Mouse (Mus musculus): Measurements from ENCODE around the gene Thrb.

Gene Thrb

DNA sequence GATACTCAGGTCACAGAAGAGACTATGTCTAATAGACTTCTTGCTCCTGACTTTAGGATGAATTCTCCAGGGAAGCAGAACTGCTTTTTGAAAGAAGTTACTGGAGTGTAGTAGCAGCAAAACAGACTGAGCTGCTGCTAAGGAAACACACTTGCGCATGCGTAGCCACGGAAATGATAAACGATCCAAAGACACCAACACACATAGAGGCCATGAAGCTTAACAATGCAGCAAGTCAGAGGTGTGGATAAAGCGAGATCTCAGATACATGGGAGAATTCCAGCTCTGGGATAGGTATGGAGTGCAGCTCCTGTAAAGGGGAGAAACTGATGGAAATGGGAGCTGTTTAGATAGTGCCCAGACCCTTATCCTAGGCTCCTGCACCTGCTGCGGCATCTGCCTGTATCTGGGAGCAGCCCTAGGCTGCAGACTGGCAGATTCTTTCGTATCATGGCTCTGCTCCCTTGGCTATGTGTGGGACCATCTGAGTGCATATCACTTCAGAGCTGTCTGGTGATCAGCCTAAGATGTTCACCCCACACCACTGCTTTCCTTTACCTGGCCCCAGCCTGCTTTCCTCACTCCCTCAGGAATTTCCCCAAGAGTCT lies 53.3 kb downstream of the Thrb start:
- DNase-seq (ENCODE audit: low spot score): no peak

DNA sequence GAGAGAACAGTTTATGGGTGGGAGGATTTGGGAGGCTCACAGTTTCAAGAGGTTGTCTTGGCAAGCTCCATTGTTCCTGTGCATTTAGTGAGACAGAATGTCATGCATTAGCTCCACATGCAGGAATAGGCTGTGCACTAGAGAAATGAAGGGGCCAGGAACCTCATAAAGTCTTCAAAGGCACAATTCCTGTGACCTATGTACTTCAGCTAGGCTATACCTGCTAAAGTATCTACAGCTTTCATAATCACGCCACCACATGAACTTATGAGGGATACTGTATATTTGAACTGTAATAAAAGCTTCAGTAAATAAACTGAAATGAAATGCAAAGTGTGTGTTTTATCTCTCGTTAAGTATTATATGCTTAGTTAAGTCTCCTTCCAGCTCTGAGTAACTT lies 59.4 kb downstream of the Thrb start:
- no peak for DNase-seq (ENCODE audit: low spot score)

DNA sequence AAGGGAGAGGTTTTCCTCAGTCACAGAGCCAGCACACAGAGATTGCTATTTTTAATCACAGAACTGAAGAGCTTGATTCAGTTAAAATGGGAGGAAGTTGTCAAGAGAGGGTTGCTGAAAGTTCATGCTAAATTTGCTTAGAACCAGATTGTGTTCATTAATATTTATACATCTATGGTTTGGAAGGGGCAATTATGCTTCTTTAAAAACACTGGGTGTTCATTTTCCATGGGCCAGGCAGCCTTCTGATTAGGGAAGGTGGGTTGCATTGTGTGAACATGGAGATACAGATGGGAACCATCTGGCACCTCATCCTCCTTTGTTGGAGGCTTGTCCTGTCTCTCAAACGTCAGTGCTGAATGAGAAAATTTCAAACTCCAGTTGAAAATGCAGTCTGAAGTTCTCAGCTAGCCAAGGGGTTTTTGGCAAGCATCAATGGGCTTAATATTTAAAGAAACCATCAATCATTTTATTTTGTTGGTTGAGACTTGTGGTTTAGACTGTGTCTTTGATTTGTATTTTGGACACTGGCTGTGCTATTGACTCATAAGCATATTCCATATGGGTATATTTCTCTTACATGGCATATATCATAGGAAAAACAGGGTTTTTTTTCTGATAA lies 62.9 kb downstream of the Thrb start:
- no peak for DNase-seq (ENCODE audit: low spot score)

DNA sequence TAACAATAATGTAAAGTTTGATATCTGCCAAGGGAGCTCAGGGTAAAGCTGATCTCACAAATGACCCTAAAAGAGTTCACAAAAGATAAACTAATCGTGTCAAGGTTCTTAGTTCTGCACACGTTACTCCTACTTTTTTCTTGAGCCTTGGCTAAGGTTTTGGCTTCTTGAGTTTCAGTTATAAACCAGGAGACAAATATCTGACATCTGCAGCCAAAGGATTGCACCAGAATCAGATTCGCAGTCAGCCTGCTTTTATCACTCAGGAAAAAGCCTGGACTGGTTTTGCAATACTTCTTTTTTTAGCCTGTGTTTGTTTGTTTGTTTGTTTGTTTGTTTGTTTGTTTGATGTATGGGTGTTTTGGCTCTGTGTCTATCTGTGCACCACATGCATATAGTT lies 64.5 kb downstream of the Thrb start:
- no peak for DNase-seq (ENCODE audit: low spot score)

DNA sequence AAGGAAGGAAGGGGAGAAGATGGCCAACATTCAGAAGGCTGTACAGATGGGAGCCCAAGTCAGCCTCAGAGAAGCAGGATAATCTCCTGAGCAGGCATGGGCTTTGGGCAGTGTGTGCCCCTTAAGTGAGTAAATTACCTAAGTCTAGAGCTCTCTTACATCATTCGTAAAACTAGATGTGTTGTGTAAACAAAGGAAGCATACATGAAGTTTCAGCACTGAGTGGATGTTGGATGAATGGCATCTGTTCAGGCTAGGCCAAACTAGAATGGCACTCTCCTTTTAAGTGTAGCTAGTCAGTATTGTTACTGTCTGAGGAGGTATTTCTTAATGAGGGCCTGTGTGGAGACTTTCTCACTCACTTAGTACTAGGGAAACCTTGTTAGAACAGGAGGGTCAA lies 66.8 kb downstream of the Thrb start:
- no peak for DNase-seq (ENCODE audit: low spot score)

DNA sequence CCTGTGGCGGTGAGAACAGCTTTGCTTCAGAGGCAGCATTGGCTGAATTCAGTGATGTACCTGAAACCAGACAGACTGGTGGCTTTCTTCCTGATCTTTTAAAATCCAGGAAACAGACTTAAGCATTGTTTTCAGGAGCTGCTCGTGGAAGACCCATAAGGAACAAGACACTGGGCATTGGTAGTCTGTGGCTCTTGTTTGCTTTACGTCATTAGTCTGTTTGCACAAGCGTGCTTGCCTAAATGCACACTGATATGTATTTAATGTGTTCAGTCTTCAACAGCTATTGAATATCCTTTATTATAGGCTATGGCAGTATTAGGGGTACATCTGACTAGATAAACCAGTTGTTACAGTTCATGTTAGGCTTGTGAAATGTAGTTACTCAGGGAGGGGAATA lies 67.8 kb downstream of the Thrb start:
- no peak for DNase-seq (ENCODE audit: low spot score)

DNA sequence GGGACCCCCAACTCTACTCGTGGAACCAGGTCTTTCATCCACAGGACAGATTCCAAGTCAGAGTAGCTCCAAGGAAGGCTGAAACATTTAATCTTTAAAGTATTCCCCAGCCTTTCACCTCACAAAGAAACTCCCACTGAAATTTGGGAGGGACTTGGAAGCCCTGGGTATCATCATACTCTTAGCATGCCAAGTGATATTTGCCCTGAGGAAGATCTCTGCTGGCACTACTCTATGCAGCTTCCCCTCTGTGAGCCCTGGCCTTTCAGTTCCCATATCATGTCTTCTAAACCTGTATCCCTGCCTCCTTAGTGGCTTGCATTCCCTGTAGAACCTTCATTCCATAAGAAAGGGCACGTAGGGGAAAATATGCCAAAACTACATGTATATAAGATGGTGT lies 68.8 kb downstream of the Thrb start:
- DNase-seq (ENCODE audit: low spot score): no peak

DNA sequence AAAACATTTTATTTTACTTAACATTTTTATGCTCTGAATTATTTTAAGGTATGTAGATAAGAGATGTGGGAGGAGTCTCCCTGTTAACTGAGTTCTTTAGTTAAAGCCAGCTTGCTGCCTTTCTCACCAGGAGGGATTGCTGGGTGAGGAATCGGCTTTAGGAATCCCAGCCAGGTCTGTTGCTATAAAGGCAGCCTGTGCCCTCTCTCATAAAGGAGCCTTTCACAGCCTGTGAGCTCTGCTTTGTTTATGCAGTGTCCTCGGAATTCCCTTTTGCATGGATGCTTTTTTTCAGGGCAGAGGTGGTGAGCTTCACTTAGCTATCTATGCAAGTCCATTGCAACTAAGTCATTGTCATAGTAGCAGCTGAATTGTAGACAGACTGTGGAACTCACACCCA lies 71.0 kb downstream of the Thrb start:
- no peak for DNase-seq (ENCODE audit: low spot score)

DNA sequence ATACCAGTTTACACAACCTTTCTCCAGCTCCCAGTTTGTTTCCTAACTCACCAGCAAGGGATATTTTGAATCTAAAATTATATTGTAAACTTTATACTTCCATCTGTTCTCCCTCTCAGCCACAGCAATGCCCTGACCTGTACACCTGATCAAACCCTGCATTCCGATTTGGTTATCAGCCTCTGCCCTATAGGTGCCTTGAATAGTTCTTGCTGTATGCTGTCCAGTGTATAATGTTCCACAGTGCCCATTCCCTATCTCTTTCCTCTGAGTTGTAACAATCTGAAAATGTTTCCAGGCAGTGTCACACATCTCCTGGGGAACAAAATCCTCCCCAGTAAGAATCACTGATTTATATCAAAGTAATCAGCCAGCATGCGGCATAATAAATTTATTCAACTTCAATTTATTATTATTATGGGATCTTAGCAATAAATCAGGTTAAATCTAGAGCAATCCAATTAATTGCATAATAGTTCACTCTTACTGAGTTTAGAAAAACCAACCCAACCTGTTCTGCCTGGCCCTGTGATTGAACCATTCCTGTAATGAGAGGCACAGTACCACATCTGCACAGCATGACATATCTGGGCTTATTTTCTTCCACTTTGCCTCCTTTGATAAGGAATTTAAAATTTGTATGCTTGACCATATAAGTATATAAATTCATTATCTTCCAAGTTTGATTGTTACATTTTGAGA lies 73.2 kb downstream of the Thrb start:
- DNase-seq (ENCODE audit: low spot score): no peak

DNA sequence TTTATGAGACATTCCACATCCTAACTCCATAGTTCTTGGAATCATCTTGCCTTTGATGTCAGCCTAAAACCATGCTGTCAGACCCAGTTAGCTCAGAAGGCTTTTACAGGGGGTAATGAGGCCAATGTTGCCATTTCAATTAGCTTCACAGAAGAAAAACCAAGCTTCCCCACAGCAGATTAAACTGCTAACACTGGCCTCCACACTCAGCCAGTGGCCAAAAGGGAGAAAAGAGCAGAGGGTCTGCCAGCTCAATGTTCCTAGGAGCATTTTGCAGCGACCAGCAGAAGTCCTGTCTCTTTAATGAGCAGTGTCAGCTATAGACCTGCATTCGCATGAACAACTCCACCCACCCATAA lies 73.7 kb downstream of the Thrb start:
- no peak for DNase-seq (ENCODE audit: low spot score)

DNA sequence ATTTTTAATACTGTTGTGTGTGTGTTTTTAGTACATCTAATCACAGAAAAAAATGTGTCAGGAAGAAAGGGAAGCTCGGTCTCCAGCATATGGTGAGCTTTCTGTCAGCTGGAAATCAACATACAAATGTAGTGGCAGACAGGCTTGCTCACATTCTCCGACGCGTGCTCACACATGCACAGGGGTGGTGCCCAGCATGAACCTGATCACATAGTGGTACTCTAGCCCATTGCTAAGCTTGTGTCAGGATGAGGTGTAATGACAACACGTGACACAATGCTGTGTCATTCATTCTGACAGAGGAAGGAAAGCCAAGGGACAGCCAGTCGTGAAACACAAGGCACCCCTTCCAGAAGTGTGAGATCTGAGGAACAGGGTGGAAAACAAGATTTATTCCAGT lies 75.4 kb downstream of the Thrb start:
- DNase-seq (ENCODE audit: low spot score): no peak

DNA sequence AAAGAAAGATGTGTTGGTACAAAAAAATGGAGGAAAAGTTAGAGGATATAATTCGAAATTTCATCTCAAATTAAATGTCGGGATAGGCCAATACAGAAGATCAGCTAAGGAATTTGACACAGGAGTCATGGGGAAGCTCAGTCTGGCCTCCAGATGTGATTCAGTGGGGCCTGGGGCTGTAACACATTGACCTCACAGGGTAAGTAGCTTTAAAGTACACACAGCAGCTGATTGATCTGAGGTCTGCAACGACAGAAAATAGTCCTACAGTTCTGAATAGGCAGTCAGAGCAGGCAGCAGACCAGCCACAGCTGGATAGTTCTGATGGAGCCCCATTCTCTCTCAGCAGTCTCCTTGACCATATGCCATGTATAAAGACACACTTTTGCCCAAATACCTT lies 80.8 kb downstream of the Thrb start:
- DNase-seq (ENCODE audit: low spot score): no peak

DNA sequence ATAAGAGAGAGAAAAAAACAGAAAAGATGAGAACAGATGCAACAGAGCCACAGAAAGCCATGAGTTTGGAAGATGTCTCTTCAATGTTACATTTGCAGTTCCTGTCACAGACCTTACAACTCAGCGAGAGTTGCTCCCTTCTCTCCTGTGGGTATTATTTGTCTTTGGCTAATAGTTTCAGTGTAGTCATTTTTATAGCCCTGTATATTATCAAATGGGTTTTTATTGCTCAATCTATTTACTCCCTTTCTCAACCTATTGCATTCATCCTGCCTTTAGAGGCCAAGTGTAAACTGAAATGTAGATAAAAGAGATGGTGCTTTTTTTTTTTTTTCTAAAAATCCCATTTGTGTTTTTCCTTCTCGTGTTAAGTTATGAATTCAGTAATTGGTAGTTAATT lies 82.2 kb downstream of the Thrb start:
- no peak for DNase-seq (ENCODE audit: low spot score)

DNA sequence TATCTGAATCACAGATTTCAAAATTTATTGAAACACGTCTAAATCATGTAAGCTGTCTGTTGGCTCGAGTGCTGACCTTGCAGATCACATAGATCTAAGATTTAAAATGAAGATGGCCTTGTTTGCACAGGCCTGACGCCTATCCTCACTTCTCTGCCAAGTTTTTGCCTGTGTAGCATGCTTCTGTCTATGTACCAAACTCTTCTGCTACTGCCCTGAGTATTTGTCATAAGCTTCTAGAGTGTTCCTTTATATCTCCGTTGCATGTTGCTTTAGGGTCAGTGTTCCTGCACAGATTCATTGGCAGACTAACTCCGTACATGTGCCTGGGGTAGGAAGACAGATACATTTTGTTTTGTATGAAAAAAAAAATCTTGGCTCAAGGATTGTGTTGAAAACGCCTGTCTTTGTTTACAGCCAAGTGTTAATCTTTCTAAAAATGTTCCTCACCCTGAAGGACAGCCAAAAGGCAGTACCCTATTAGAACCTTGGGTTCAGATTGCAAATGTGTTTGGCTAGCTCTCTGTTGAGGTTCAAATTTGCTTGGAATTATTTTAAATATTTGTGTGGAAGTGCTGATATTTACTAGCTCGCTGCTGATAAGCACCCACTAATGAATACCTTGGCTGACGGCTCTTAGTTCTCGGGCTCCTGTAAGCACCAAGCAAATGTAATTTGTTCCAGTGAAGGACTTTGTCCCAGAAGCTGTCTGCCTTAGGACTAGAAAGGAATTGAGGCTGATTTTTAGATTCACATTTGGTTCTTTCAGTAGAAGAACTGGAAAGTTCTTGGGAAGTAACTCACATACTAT lies 83.0 kb downstream of the Thrb start:
- no peak for DNase-seq (ENCODE audit: low spot score)

DNA sequence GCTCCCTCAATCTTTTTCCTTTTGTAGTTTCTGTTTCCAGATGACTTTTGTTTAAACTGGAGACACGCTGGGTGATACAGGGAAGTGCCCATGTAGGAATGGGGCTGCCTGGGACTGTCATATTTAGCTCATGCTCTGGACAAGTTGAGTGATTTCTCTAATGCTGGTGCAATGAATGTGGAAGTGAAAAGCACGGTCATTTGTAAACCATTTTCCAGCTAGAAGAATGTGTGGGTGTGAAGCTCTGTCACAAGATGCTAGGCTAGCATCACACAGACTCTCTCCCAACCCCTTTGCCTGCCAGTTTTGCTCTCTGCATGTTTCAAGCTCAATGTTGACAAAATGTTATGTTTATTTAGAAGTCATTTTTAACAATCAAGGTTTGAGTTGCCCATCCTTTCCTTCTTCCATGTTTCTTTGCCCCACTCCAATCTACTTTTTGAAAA lies 83.7 kb downstream of the Thrb start:
- DNase-seq (ENCODE audit: low spot score): no peak

DNA sequence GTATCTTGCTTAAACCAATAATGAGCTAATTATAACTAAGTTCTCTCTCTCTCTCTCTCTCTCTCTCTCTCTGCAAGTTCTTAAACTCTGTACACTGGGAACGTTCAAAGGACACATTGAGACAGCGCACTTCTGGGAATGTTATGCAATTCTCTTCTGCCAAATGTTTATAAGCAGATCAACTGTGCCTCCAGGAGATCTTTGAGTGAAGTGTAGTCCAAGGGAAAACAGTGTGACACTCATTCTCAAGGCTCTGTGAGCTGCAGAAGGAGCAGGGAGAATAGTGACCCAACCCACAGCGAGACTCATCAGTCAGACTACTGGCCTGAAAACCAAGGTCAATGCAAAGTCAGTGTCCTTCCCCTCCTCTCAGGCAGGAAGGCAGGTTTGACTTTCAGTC lies 87.9 kb downstream of the Thrb start:
- DNase-seq (ENCODE audit: low spot score): no peak

DNA sequence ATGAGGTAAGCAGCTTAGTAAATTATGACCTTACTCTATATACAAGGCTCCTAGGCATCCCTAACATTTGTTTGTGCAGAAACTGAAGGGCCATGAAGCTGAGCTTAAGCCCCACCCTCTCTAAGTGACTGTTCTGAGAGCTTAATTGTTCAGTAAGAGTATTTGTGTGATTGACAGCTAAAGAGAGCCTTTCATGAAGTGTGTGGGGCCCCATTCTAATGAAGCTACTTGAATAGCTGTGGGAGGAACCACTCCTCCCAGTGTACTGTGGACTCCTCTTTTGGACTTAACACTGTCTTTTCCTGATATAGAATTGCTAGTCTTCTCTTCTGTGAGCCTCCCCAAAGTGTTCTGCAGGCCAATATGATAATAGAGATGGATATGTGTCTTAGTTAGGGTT lies 88.9 kb downstream of the Thrb start:
- no peak for DNase-seq (ENCODE audit: low spot score)

DNA sequence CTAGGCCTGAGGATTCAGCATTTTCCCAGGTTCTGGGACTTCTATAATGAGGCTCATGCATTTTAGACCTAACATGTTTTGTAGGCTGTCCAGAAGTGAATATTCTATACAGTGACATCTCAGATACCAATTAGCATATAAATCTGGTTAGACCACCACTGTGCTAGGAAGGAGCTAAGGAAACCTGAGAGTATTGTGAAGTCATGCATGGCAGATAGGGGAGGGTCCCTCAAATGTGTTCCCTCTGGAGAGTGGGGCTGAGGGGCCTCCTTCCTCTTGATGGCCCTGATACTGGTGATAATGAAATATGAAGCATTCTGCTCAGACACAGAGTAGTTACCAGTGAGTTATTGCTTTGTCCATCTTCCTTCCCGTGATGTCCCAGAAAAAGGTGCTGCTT lies 91.8 kb downstream of the Thrb start:
- no peak for DNase-seq (ENCODE audit: low spot score)

DNA sequence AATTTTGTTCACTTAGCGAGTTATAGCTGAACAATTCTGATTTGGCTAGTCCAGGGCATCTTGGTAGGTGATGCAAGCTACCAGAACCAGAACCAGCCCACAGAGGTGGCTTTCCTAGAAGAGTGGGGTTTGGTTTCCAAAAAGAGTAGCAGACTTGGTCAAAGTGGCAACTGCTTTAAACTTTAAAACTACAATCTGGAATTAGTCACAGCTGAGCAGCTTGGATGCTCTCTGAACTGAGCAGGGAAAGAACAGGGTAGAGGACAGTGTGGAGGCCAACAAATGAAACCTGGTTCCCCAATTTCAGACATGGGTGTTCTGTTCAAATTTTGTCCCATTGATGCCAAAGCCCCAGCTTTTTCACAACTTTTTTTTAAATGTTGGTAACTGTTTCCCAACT lies 93.4 kb downstream of the Thrb start:
- no peak for DNase-seq (ENCODE audit: low spot score)

DNA sequence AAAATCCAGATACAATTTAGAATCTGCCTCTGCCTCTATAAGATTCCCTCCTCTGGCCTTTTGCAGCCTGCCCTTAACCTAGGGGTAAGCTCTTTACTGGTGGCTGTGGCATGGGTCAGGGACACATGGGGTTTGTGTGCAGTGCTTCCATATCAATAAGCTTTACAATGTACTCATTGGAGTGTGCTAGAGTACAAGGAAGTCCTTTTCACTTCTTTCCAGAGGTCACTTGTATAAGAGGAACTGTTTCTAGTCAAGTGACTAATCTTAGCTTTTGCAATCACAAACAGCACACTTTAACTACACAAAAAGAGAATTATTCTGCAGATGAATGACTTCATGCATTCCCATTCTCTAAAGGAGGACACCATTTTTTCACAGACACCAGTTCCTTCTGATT lies 96.7 kb downstream of the Thrb start:
- DNase-seq (ENCODE audit: low spot score): no peak

DNA sequence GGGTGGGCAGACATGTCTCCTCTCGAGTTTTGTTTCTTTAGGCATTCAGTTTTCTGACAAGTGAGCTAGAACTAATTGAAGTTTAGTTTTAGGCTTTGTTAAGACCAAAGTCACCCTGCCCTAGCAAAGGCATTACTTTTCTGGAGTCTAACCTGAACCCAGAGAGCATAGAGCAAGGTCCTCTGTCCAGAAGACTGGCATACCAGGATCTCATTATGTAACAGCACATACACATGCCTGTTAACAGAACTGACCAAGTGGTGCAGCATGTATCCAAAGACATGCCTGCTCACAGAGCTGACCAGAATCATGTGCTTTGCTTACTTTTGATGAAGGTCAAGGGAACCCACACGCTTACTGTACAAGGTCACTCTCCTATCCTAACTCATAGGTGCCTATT lies 107.9 kb downstream of the Thrb start:
- DNase-seq (ENCODE audit: low spot score): no peak

DNA sequence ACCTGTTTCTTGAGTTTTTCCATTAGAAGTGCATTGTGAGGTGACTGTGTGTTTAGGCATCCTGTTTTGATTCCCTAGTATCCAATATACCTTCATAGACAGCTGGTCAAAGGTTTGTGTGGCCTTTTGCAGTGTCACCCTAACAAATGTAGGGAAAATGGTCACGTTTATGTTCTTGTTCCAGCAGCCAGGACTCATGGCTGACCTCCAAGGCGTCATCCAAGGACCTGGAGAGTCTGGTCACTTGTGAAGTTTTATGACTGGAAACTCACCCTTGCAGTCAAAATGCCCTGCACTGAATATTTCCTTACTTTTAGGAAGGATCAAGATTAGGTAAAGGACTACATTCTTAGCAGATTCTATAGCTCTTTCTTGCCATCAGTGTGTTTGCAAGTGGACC lies 114.3 kb downstream of the Thrb start:
- DNase-seq (ENCODE audit: low spot score): no peak

DNA sequence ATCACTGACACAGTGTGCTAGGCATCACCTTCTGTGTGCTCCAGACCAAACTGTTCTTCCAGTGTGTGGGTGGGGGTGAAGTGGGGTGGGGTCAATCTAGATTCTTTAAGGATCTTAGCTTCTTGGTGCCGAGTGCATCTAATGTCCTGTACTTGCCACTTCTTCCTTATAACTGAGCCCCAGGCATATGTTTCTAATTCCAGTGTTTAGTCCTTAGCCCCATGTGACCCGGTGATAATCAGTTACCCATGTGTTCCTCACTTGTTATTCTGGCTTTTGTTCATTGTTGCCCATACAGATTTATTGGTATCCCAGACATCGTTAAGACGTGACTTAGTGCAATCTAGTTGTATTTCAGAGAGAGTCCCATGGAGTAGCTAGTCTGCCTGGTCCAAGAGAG lies 121.9 kb downstream of the Thrb start:
- no peak for DNase-seq (ENCODE audit: low spot score)
